Mouse (Mus musculus) urinary bladder, postnatal 25 days (tissue): Measurements from ENCODE around the gene Hltf.
"Not testable (repeated sequence)": the region's sequence is repeated elsewhere in the genome, so short reads cannot be mapped to it uniquely, and the experiment has no call there.

Experiments
- DNase-seq: peaks from one replicate; pipeline ENCODE4 v3.0.0; 2022; ENCODE audit warnings: low spot score

The Hltf gene

GRCm38 (mm10) chr3:20057306-20058196 lies at the start of gene Hltf:
Hltf (plus strand) TSS chr3:20057811.
- DNase-seq: peak; percentile 89

- DNase-seq: no peak
Observed at GRCm38 (mm10) chr3:20010464-20010863, 47.1 kb upstream of the Hltf start.

- DNase-seq: not testable (repeated sequence)
Observed at GRCm38 (mm10) chr3:20010905-20011304, 46.7 kb upstream of the Hltf start.

- DNase-seq: no peak
Observed at GRCm38 (mm10) chr3:20014454-20014853, 43.2 kb upstream of the Hltf start.

- no peak for DNase-seq
Observed at GRCm38 (mm10) chr3:20018076-20018475, 39.5 kb upstream of the Hltf start.

GRCm38 (mm10) chr3:20023832-20024231 lies 33.8 kb upstream of the Hltf start:
- no peak for DNase-seq

GRCm38 (mm10) chr3:20026481-20026880 lies 31.1 kb upstream of the Hltf start:
- DNase-seq: no peak

GRCm38 (mm10) chr3:20026996-20027689 lies 30.5 kb upstream of the Hltf start:
- no peak for DNase-seq

GRCm38 (mm10) chr3:20027788-20028187 lies 29.8 kb upstream of the Hltf start:
- no peak for DNase-seq

GRCm38 (mm10) chr3:20028640-20029039 lies 29.0 kb upstream of the Hltf start:
- DNase-seq: no peak

- DNase-seq: no peak
Observed at GRCm38 (mm10) chr3:20030807-20031206, 26.8 kb upstream of the Hltf start.

- DNase-seq: no peak
Observed at GRCm38 (mm10) chr3:20033761-20034718, 23.6 kb upstream of the Hltf start.

GRCm38 (mm10) chr3:20034719-20035404 lies 22.7 kb upstream of the Hltf start, which contains the start of gene Hps3:
Hps3 (minus strand) TSS chr3:20035315.
- peak; percentile 72 for DNase-seq

- DNase-seq: no peak
Observed at GRCm38 (mm10) chr3:20036069-20036468, 21.5 kb upstream of the Hltf start.

GRCm38 (mm10) chr3:20041461-20041860 lies 16.1 kb upstream of the Hltf start:
- DNase-seq: not testable (repeated sequence)

GRCm38 (mm10) chr3:20044736-20045135 lies 12.9 kb upstream of the Hltf start:
- DNase-seq: not testable (repeated sequence)

GRCm38 (mm10) chr3:20058197-20058541 lies 558 bp downstream of the Hltf start:
- no peak for DNase-seq

- no peak for DNase-seq
Observed at GRCm38 (mm10) chr3:20076145-20077053, 18.8 kb downstream of the Hltf start.

GRCm38 (mm10) chr3:20082161-20082560 lies 24.6 kb downstream of the Hltf start:
- DNase-seq: no peak

- no peak for DNase-seq
Observed at GRCm38 (mm10) chr3:20103830-20104229, 46.2 kb downstream of the Hltf start.
